Mouse (Mus musculus) 3134 (cell line): ENCODE data around the gene Heg1.

ENCODE experiments used
- DNase-seq: peaks from one replicate; pipeline ENCODE4 v3.0.0-alpha.2; 2011; ENCODE audit warnings: low spot score; ENCODE audit not compliant: insufficient read length; ENCODE audit errors: extremely low read depth

Heg1 gene

GRCm38 (mm10) chr16:33684162-33684702 is at the start of gene Heg1:
TSS of gene Heg1 (plus strand) at chr16:33684370.
- DNase-seq, result peak; percentile 79

- DNase-seq, result no peak
These were observed 48.2 kb upstream of the Heg1 start for GRCm38 (mm10) chr16:33635836-33636595.

- no peak for DNase-seq
These were observed 42.4 kb upstream of the Heg1 start for GRCm38 (mm10) chr16:33641779-33642178.

- no peak for DNase-seq
These were observed 31.1 kb upstream of the Heg1 start for GRCm38 (mm10) chr16:33653116-33653515.

- DNase-seq, result no peak
These were observed 28.7 kb upstream of the Heg1 start for GRCm38 (mm10) chr16:33655443-33655842.

- DNase-seq, result no peak
These were observed 27.0 kb upstream of the Heg1 start for GRCm38 (mm10) chr16:33657191-33657590.

GRCm38 (mm10) chr16:33658121-33658520 is 26.0 kb upstream of the Heg1 start:
- no peak for DNase-seq

- no peak for DNase-seq
These were observed 24.6 kb upstream of the Heg1 start for GRCm38 (mm10) chr16:33659521-33659920.

- DNase-seq, result peak; percentile 70
These were observed 24.0 kb upstream of the Heg1 start for GRCm38 (mm10) chr16:33660125-33660524.

GRCm38 (mm10) chr16:33662841-33663240 is 21.3 kb upstream of the Heg1 start:
- no peak for DNase-seq

GRCm38 (mm10) chr16:33666226-33666625 is 17.9 kb upstream of the Heg1 start:
- DNase-seq, result no peak

- DNase-seq, result peak; percentile 60
These were observed 17.1 kb upstream of the Heg1 start for GRCm38 (mm10) chr16:33666985-33667538.

- no peak for DNase-seq
These were observed 15.7 kb upstream of the Heg1 start for GRCm38 (mm10) chr16:33668448-33668847.

GRCm38 (mm10) chr16:33669072-33669471 is 15.1 kb upstream of the Heg1 start:
- DNase-seq, result peak; percentile 40

GRCm38 (mm10) chr16:33670340-33670739 is 13.8 kb upstream of the Heg1 start:
- DNase-seq, result peak; percentile 63

GRCm38 (mm10) chr16:33670933-33671332 is 13.2 kb upstream of the Heg1 start:
- no peak for DNase-seq

- no peak for DNase-seq
These were observed 12.0 kb upstream of the Heg1 start for GRCm38 (mm10) chr16:33672188-33672587.

- DNase-seq, result no peak
These were observed 11.5 kb upstream of the Heg1 start for GRCm38 (mm10) chr16:33672643-33673042.

- DNase-seq, result no peak
These were observed 10.6 kb upstream of the Heg1 start for GRCm38 (mm10) chr16:33673530-33674109.

- peak; percentile 29 for DNase-seq
These were observed 8.9 kb upstream of the Heg1 start for GRCm38 (mm10) chr16:33675151-33675847.

GRCm38 (mm10) chr16:33675848-33676184 is 8.4 kb upstream of the Heg1 start:
- no peak for DNase-seq
